Mouse (Mus musculus): ENCODE results near the gene Pcp4l1.

Gene Pcp4l1

GRCm38 (mm10) chr1:171195887-171196397 is at the start of gene Pcp4l1:
Gene Pcp4l1 (minus strand): TSS chr1:171196268.
- peak; percentile 76 to 89 for DNase-seq (ENCODE audit: inconsistent age in 2 of 2, low spot score in 1 of 2)

DNA sequence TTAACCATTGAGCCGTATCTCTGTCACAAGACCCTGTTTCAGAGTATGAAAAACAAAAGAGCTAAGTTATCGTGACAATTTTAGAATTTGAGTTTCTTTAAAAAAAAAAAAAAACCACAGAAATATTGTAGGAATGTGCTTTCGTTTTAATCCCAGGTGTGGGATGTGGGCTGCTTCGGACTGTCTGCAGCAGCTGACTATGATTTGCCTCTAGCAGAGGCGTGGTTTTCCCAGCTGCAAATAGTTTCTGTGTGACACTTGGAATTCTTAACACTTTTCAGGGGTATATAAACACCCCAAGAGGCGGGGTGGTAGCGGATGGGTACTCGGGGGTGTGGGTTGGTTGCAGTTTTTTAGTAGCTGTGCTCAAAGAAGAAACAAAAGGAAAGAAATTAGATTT is 49.3 kb upstream of the Pcp4l1 start:
- no peak for DNase-seq (ENCODE audit: inconsistent age in 2 of 2, low spot score in 1 of 2)

GRCm38 (mm10) chr1:171241952-171242351 is 45.9 kb upstream of the Pcp4l1 start:
- peak in 1 of 2 experiments; percentile 62 for DNase-seq (ENCODE audit: inconsistent age in 2 of 2, low spot score in 1 of 2)

- peak; percentile 67 to 86 for DNase-seq (ENCODE audit: inconsistent age in 2 of 2, low spot score in 1 of 2)
These were observed 44.8 kb upstream of the Pcp4l1 start for GRCm38 (mm10) chr1:171240911-171241310.

- DNase-seq (ENCODE audit: inconsistent age in 2 of 2, low spot score in 1 of 2): peak; percentile 83 to 92
These were observed 44.1 kb upstream of the Pcp4l1 start for GRCm38 (mm10) chr1:171239992-171240744.

DNA sequence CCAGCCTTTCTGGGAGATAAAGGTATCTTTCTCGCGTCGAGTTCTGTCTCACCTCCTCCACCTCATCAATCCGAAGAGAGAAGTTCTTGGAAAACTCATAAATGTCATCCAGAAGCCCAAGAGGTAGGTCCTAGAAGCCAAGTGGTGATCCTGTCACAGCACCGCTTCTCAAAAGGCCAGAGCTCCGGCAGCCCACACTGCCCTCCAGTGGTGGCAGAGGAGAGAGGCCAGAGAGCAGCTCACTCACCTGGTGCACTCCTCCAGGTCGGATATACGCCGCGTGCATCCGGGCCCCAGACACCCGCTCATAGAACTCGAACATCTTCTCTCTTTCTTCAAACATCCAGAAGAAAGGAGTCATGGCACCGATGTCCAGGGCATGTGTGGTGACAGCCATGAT is 42.4 kb upstream of the Pcp4l1 start:
- DNase-seq (ENCODE audit: inconsistent age in 2 of 2, low spot score in 1 of 2): peak; percentile 82 to 91

DNA sequence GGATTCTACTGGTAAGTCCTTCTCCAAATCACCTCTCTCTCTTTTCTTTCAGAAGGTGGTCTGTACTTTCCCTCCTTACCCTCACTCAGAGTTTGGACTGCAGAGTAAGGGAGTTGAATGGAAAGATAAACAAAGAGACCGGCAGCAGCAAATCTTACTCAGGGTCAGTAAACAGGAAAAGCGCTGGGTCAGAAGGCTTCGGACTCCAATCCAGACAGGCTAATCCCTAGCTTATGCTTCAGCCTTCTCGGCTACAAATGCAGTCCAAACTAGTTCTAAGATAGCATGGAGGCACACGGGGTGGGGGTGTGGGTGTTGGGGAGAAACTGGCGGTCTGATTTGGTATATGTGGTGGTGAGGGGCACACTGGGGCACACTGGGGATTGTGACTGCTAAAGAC is 41.4 kb upstream of the Pcp4l1 start:
- no peak for DNase-seq (ENCODE audit: inconsistent age in 2 of 2, low spot score in 1 of 2)

- DNase-seq (ENCODE audit: inconsistent age in 2 of 2, low spot score in 1 of 2): no peak
These were observed 39.7 kb upstream of the Pcp4l1 start for GRCm38 (mm10) chr1:171235791-171236190.

DNA sequence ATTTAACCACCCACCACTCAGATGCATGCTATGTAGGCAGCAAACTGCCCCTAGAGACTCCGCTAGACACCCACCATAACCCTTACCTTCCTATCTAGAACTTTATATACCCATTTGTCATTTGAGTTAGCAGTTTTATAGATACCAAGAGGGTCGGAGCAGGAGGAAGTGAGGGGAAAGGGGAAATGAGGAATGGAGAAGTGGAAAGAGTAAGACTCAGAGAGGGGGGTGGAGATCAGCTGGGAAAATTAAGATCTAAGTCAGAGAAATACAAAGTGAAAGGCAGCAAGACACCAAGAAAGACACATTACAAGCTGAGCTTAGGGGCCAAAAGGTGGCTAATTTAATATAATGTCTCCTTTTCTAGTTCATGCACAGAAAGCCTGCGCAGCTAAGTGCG is 38.5 kb upstream of the Pcp4l1 start:
- no peak for DNase-seq (ENCODE audit: inconsistent age in 2 of 2, low spot score in 1 of 2)

DNA sequence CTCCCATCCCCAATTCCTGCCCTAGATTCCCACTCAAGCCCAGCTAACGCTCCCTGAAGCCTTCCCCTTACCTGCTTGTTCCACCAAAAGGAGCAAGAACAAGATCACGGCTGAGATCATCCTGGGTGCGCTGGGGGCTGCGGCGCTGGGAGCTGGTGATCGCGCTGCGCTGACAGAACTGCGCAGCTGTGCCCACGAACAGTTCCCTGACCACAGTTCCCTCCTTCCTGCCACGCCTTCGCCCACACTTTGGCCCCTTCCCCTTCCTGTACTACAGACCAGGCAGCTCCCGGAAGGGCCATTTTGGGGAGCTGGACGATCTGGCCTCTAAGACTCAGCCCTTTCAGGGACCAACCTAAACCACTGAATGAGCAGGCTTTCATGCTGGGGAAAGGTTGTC is 38.1 kb upstream of the Pcp4l1 start, which contains the start of gene Fcer1g:
Gene Fcer1g, minus strand, starts transcription at position 240 of the 400 bp plus-strand sequence.
- peak; percentile 51 to 64 for DNase-seq (ENCODE audit: inconsistent age in 2 of 2, low spot score in 1 of 2)

DNA sequence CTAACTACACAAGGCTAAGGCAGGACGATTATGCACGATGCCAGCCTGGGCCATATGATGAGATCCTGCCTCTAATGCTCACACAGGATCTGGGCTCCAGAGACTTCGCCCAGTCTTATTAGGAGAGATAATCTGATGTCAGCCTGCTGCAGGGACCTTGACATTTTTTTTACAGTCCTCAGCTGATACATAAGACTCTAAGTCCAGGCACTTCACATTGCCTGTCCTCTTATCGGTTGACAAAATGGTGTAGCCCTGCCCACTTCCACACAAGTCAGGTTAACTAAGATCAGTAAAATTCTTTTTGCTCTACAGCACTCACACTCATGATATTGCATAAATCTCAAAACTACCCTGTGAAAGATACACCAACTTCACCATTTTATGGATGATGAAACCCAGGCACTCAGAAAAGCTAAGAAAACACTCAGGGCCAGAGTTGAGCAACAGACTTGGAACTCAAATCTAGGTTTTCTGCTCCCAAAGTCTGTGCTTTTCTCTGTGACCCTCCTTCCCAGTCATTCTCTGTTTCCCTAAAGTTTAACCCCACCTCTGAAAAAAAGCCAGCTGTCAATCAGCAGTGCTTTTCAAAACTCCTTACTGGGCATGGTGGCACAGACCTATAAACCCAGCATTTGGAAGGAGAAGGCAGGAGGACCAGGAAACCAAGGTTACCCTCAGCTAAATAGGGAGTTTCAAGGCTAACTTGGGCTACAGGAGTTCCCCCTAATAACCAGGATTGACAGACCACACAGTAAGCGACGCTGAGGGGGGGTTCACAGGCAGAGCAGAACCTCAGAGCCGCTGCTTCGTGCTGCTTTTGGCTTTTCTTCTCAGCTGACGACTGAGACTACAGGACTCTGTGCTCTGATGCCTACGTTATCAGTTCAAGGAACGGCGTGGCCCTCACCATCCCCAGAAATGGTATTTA is 37.0 kb upstream of the Pcp4l1 start:
- peak; percentile 64 to 89 for DNase-seq (ENCODE audit: inconsistent age in 2 of 2, low spot score in 1 of 2)

DNA sequence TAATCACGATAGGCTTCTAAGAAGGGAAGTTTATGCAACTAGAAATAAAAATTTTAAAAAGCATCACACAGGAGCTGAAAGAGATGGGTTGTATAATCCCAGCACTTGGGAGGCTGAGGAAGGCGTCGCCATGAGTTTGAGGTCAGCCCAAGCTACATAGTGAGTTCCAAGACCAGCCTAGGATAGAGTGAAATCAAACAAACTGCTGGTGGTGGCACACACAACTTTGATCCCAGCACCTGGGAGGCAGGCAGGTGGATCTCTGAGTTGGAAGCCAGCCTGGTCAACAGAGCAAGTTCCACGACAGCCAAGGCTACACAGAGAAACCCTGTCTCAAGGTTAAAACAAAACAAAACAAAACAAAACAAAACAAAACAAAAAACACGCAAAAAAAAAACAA is 36.3 kb upstream of the Pcp4l1 start:
- peak in 1 of 2 experiments; percentile 35 for DNase-seq (ENCODE audit: inconsistent age in 2 of 2, low spot score in 1 of 2)

DNA sequence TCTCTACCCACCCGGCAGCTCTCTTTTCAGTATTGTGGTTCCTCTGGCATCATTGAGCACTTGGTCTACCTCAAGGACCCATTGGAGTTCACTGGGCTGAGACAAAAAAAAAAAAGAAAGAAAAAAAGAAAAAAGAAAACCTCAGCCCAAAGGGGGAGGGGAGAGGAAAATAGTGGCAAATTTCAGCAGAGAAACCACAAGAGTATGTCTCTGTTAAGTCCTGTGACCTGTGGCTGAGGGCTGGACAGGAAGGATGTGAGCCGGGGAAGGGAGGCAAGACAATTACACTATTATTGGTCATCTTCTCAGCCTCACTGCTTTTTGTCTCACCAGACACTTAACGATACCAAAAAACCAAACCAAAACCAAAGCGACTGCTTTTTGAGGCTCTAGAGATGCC is 35.8 kb upstream of the Pcp4l1 start:
- peak; percentile 14 to 63 for DNase-seq (ENCODE audit: inconsistent age in 2 of 2, low spot score in 1 of 2)

DNA sequence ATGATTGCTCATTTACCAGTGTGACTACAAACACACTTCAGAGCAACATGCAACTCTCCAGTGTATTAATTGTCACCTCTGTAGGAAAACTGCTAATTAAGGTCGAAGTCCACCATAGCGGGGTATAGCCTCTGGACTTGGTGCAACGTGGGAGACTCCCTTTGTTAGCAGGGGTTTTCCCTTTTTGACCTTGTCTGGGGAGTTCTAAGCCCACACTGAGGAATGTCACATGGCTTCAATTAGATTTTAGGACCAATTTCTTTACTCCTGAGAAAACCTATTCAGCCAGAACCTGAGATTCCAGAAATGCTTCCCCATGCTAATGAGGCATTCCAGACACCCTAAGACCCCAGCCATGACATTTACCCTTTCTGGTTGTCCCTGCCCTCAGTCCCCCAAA is 34.1 kb upstream of the Pcp4l1 start:
- DNase-seq (ENCODE audit: inconsistent age in 2 of 2, low spot score in 1 of 2): no peak

DNA sequence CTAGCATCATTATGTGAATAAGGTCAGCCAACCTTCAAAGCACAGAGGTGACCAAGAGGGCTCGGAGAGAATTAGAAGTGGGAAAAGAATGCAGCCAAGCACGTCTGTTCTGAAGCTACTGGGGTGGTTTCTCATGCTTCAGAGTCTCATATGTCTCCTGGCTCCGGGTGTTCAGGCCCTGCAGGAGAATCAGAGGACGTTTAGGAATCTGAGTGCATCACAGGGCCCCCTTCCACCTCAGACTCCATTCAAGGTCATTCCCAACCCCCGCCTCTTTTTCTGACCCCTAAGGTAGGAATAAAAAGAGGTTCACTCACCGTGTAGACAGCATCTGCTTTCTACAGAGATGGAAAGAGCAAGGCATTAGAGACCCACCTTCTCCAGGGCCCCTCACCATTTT is 33.7 kb upstream of the Pcp4l1 start:
- peak; percentile 12 to 60 for DNase-seq (ENCODE audit: inconsistent age in 2 of 2, low spot score in 1 of 2)

DNA sequence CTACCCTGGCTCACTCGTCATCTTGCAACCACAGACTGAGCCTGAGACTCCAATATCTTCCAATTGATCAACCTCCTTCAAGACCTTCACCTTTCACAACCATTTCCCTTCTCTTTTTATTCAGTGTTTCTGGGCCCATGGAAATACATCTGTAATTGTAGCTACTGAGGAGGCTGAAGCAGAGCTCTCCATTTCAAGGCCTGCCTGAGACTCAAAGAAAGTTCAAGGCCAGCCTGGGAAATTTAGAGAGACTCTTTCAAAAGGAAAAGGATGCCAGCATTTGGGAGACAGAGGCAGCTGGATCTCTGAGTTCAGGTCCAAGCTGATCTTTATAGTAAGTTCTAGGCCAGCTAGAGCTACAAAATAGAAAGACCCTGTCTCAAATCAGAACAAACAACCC is 31.8 kb upstream of the Pcp4l1 start:
- DNase-seq (ENCODE audit: inconsistent age in 2 of 2, low spot score in 1 of 2): peak; percentile 56 to 85

DNA sequence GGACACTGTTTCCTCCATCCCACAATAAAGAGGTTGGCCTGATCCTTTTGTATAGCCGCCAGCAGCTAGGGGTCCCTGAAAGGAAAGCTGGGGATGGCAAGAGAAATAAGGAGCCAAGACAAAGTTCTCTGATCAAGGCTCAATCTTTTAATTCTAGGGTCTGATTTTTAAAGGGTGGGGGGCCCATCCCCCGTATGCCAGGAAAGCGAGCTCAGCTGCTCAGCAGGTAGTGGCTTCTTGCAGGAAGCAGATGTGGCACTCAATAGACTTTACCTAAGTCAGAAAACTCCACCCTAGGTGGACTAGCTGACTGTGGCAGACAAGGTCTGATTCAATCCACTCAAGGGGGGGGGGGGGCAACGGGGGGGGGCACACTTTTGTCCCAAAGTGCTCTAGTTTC is 30.7 kb upstream of the Pcp4l1 start:
- no peak for DNase-seq (ENCODE audit: inconsistent age in 2 of 2, low spot score in 1 of 2)

GRCm38 (mm10) chr1:171224857-171225256 is 28.8 kb upstream of the Pcp4l1 start, which contains the start of gene Apoa2:
Gene Apoa2 (plus strand): TSS chr1:171225054.
- no peak for DNase-seq (ENCODE audit: inconsistent age in 2 of 2, low spot score in 1 of 2)

DNA sequence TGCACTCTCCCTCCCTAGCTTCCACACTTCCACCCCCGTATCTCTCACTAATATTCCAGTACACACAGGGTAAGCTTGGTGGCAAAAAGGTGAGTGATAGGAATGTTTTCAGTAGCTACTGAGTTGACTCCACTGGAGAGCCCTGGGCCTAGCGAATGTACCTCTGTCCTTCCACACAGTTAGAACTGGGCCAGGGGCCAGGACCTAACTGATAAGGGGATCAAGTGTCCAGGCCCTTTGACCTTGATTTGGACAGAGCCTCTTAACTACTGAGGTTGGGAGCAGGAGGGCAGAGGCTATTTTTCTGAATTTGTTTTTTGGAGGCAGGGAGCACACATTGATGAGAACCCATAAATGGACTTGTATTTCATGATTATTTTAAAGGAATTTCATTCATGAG is 27.7 kb upstream of the Pcp4l1 start:
- peak; percentile 89 to 93 for DNase-seq (ENCODE audit: inconsistent age in 2 of 2, low spot score in 1 of 2)

DNA sequence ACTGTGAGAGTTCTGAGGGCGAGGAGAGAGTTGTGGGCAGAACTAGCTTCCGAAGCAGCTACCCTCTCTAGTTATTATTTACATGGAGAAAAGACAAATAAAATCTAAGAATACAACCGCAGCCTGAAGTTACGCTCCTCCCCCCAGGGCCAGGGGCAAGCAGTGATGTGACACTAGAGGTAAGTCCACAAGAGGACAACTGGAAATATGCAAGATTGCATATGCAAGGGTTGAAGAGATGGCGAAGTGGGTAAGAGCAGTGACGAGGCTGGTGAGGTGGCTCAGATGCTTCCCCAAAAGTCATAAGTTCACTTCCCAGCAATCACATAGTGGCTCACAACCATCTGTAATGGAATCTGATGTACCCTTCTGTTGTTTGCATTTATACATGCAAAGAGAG is 27.1 kb upstream of the Pcp4l1 start:
- DNase-seq (ENCODE audit: inconsistent age in 2 of 2, low spot score in 1 of 2): peak; percentile 41 to 73

All from adrenal gland, adult (tissue).